Mouse (Mus musculus) cortical plate, adult 2 months (tissue): ENCODE measurements around the gene Frmd8.

ENCODE experiments used
- CTCF ChIP-seq: fragments of 200-500 bp; IDR thresholded peaks from 2 replicates; pipeline ENCODE4 v1.5.1; 2011; ENCODE audit warnings: mild to moderate bottlenecking, control low read depth, low read length; ENCODE audit not compliant: insufficient read depth; ENCODE audit errors: extremely low read depth
- POLR2A ChIP-seq: fragments of 200-500 bp; IDR thresholded peaks from 2 replicates; pipeline ENCODE4 v1.6.1; 2011; ENCODE audit warnings: mild to moderate bottlenecking, low read length, control low read depth; ENCODE audit not compliant: insufficient read depth; ENCODE audit errors: extremely low read depth

DNA sequence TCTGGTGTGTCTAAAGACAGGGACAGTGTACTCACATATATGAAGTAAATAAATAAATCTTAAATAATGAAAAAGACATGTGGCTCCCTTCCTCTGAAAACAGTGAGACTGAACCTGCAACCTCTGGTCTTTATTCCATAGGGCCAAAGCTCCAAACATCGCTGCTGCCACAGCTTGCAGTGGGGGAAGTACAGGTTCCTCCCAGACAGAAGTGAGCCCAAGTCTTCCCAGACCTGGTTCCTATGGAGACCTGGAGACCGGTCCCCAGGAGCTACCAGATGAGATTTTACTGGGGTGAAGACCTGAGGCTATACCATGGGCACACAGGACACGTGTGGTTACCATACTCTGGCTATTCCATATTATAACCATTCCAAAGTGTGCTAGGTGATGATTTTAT is 24.2 kb downstream of the Frmd8 start:
- TF ChIP-seq POLR2A (no peak), CTCF (no peak)
